In genomic region chr6:149187371-149187770, GRCm38 (mm10) we compare ENCODE assay signal across 7 mouse cellular contexts. TPM values are rescaled to one million over a fixed set of nuclear protein-coding genes. Genes with fewer than 3 reads are reported as not detected.
DNase-seq lines count a peak whose midpoint lies in the region; ATAC-seq lines count a peak whose summit lies in the region.

No protein-coding gene starts in this region.

- no peak for ATAC-seq in megakaryocyte, adult 5-6 weeks (ENCODE audit: poor library complexity, severe bottlenecking)
- no peak for ATAC-seq in forebrain, embryonic 15.5 days (replicated peaks)
- no peak for ATAC-seq in liver, embryonic 11.5 days (replicated peaks; ENCODE audit: low FRiP score)
- no peak for ATAC-seq in stomach, embryonic 16.5 days (ENCODE audit: insufficient read depth, low FRiP score)

- no peak overlapping the region for H3K27ac ChIP-seq in forebrain, embryonic 15.5 days (replicated peaks)
- H3K27ac ChIP-seq in liver, embryonic 11.5 days (ENCODE audit: low read depth, low read length), result no peak overlapping the region
- H3K27ac ChIP-seq in stomach, embryonic 16.5 days (ENCODE audit: low read length), result no peak overlapping the region

- peak overlapping the region; percentile 58 for H3K4me2 ChIP-seq in forebrain, embryonic 15.5 days (replicated peaks)
- peak overlapping the region; percentile 76 for H3K4me2 ChIP-seq in liver, embryonic 11.5 days
- peak overlapping the region; percentile 69 for H3K4me2 ChIP-seq in stomach, embryonic 16.5 days (ENCODE audit: low read depth, low read length)

- H3K9ac ChIP-seq in forebrain, embryonic 15.5 days (replicated peaks), result peak overlapping the region; percentile 95; the same call in 1 of the 2 replicates
- no peak overlapping the region for H3K9ac ChIP-seq in liver, embryonic 11.5 days (ENCODE audit: low read depth, low read length)
- 0 out of 2 replicates have a peak overlapping the region, but pooled peaks have one; percentile 8 for H3K9ac ChIP-seq in stomach, embryonic 16.5 days (ENCODE audit: low read length)

- peaks cover 7% of the 10 kb centered on the region; the same call in 1 of the 2 replicates for H3K9me3 ChIP-seq in megakaryocyte, embryonic 14.5 days
- no peaks in the 10 kb centered on the region for H3K9me3 ChIP-seq in forebrain, embryonic 15.5 days
- H3K9me3 ChIP-seq in liver, embryonic 11.5 days (ENCODE audit: control insufficient read depth, low read length), result no peaks in the 10 kb centered on the region
- H3K9me3 ChIP-seq in stomach, embryonic 16.5 days (replicated peaks; ENCODE audit: control insufficient read depth, low read length), result no peaks in the 10 kb centered on the region

- WGBS in forebrain, embryonic 15.5 days, result 52% methylated on average over 1 of the region's 1 CpGs
- WGBS in liver, embryonic 11.5 days, result 64% methylated on average over 1 of the region's 1 CpGs
- 65% methylated on average over 1 of the region's 1 CpGs for WGBS in stomach, embryonic 16.5 days

- H3K36me3 ChIP-seq in megakaryocyte, embryonic 14.5 days (replicated peaks; ENCODE audit: low read length), result peaks cover 40% of the 10 kb centered on the region
- peaks cover 9% of the 10 kb centered on the region for H3K36me3 ChIP-seq in forebrain, embryonic 15.5 days
- peaks cover 9% of the 10 kb centered on the region for H3K36me3 ChIP-seq in liver, embryonic 11.5 days (ENCODE audit: control insufficient read depth, insufficient read depth, low read length)
- peaks cover 11% of the 10 kb centered on the region for H3K36me3 ChIP-seq in stomach, embryonic 16.5 days (ENCODE audit: control insufficient read depth, insufficient read depth, low read length)

- H3K4me3 ChIP-seq in megakaryocyte, embryonic 14.5 days (replicated peaks), result peak overlapping the region; percentile 95
- H3K4me3 ChIP-seq in forebrain, embryonic 15.5 days, result peak overlapping the region; percentile 70
- no peak overlapping the region for H3K4me3 ChIP-seq in liver, embryonic 11.5 days (ENCODE audit: low read depth, low read length)
- peak overlapping the region; percentile 91 for H3K4me3 ChIP-seq in stomach, embryonic 16.5 days (replicated peaks; ENCODE audit: low read length)

- H3K4me1 ChIP-seq in megakaryocyte, embryonic 14.5 days, result peaks cover 46% of the 10 kb centered on the region
- peaks cover 24% of the 10 kb centered on the region for H3K4me1 ChIP-seq in forebrain, embryonic 15.5 days
- peaks cover 8% of the 10 kb centered on the region; the same call in 1 of the 2 replicates for H3K4me1 ChIP-seq in liver, embryonic 11.5 days (replicated peaks; ENCODE audit: control insufficient read depth, insufficient read depth, low read length)
- peaks cover 5% of the 10 kb centered on the region; the same call in 1 of the 2 replicates for H3K4me1 ChIP-seq in stomach, embryonic 16.5 days (ENCODE audit: control insufficient read depth, insufficient read depth, low read length)

- DNase-seq in liver, embryonic 11.5 days (ENCODE audit: low spot score), result no peak
- DNase-seq in left cerebral cortex, adult 11 months (ENCODE audit: low spot score), result no peak
- DNase-seq in layer of hippocampus, adult 8-10 months (ENCODE audit: low spot score in 2 of 2), result no peak

- H3K27me3 ChIP-seq in megakaryocyte, embryonic 14.5 days (replicated peaks), result no peaks in the 10 kb centered on the region
- H3K27me3 ChIP-seq in forebrain, embryonic 15.5 days, result no peaks in the 10 kb centered on the region
- no peaks in the 10 kb centered on the region for H3K27me3 ChIP-seq in liver, embryonic 11.5 days (replicated peaks; ENCODE audit: control insufficient read depth, insufficient read depth, low read length)
- H3K27me3 ChIP-seq in stomach, embryonic 16.5 days (ENCODE audit: control insufficient read depth, insufficient read depth, low read length), result no peaks in the 10 kb centered on the region

RNA-seq across cellular contexts. Expression of gene Amn1, which starts 1.1 kb away (rescaled TPM):
- polyA plus RNA-seq in megakaryocyte, embryonic 14.5 days (2012; ENCODE audit: insufficient read depth, low replicate concordance), result 1.6 TPM in 1 of 2 replicates, not detected in the other
- 19.6 and 20.2 TPM in 2 replicates for total RNA-seq in megakaryocyte, adult 5-6 weeks (2015)
- 14.7 and 16.4 TPM in 2 replicates for total RNA-seq in megakaryocyte, adult 5-6 weeks (2017)
- 88.7 and 107 TPM in 2 replicates for polyA plus RNA-seq in forebrain, embryonic 15.5 days (2015; fragmentation: Nextera tagmentation; extraction: Ambion mirVana)
- 12.8 and 14.4 TPM in 2 replicates for polyA plus RNA-seq in liver, embryonic 11.5 days (2014; fragmentation: Nextera tagmentation; extraction: Ambion mirVana)
- polyA plus RNA-seq in stomach, embryonic 16.5 days (2015; fragmentation: Nextera tagmentation; extraction: Ambion mirVana), result 21.4 and 24.1 TPM in 2 replicates
- 10 to 100 TPM; 27.3 to 39.2 (median 32.6) TPM for total RNA-seq in layer of hippocampus, adult 8-10 months (2022)

RNA-seq across cellular contexts. Expression of gene Etfbkmt, which starts 47.7 kb away (rescaled TPM):
- polyA plus RNA-seq in megakaryocyte, embryonic 14.5 days (2012; ENCODE audit: insufficient read depth, low replicate concordance), result 0.64 TPM in 1 of 2 replicates, not detected in the other
- total RNA-seq in megakaryocyte, adult 5-6 weeks (2015), result 6.8 and 9.3 TPM in 2 replicates
- 5.9 and 7.8 TPM in 2 replicates for total RNA-seq in megakaryocyte, adult 5-6 weeks (2017)
- polyA plus RNA-seq in forebrain, embryonic 15.5 days (2015; fragmentation: Nextera tagmentation; extraction: Ambion mirVana), result 6.8 and 7.5 TPM in 2 replicates
- 14.2 and 14.9 TPM in 2 replicates for polyA plus RNA-seq in liver, embryonic 11.5 days (2014; fragmentation: Nextera tagmentation; extraction: Ambion mirVana)
- polyA plus RNA-seq in stomach, embryonic 16.5 days (2015; fragmentation: Nextera tagmentation; extraction: Ambion mirVana), result 18.1 and 19.3 TPM in 2 replicates
- total RNA-seq in layer of hippocampus, adult 8-10 months (2022), result 1 to 10 TPM; 3.3 to 6.3 (median 4.0) TPM

RNA-seq across cellular contexts. Expression of gene Gm10203, which starts 57.4 kb away (rescaled TPM):
- polyA plus RNA-seq in megakaryocyte, embryonic 14.5 days (2012; ENCODE audit: insufficient read depth, low replicate concordance), result not detected in 2 replicates
- not detected in 2 replicates for total RNA-seq in megakaryocyte, adult 5-6 weeks (2015)
- not detected in 2 replicates for total RNA-seq in megakaryocyte, adult 5-6 weeks (2017)
- polyA plus RNA-seq in forebrain, embryonic 15.5 days (2015; fragmentation: Nextera tagmentation; extraction: Ambion mirVana), result not detected in 2 replicates
- polyA plus RNA-seq in liver, embryonic 11.5 days (2014; fragmentation: Nextera tagmentation; extraction: Ambion mirVana), result not detected in 2 replicates
- polyA plus RNA-seq in stomach, embryonic 16.5 days (2015; fragmentation: Nextera tagmentation; extraction: Ambion mirVana), result not detected in 2 replicates
- not detected for total RNA-seq in layer of hippocampus, adult 8-10 months (2022)
